Mouse (Mus musculus): ENCODE results near the gene Znrf4. TPM values are rescaled to one million over a fixed set of nuclear protein-coding genes. Genes with fewer than 3 reads are reported as not detected.

The Znrf4 gene
- total RNA-seq, 2 experiments from 2014 or later = not detected

- DNase-seq = no peak
Observed at GRCm38 (mm10) chr17:56490438-56491152, 21.6 kb downstream of the Znrf4 start.

DNA sequence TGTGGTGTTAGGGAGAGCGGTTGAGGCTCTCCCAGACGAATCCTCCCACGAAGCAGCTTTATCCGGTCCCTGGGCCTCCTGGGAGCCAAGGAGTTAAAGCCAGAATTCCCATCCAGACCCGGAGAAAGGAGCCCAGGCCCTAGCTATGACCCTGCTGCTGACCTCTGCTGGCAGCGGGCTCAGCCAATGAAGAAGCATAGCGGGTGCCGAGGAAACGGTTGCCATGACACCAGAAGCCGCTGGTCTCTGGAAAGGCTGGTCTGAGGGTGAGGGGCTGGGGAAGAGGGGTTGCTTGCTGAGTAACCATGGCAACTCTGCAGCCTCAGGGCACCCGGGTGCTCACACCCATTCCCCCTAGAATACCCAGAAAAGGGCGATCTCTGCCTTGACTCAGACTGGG, 24.2 kb downstream of the Znrf4 start:
- DNase-seq = no peak

DNA sequence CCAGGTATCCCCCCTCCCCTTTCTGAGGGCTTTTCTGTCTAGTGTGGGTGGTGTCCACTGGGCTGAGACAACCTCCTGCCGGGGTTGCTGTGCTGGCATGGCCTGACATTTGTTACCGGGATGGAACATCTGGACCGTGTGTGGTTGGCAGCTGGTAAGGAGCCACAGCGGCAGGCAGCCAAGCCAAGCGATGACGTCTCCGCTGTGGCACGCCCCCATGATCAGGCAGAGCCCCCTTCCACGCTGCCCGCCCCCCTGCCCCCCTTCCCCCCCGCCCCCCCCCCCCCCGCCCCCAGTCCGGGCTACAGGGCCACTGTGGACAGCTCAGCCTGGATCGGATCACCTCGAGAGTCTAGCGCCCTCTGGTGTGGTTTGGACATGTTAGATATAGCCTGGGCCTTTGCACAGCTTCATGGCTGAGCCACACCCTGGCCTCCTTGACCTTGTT, 24.8 kb downstream of the Znrf4 start:
- no peak for DNase-seq

DNA sequence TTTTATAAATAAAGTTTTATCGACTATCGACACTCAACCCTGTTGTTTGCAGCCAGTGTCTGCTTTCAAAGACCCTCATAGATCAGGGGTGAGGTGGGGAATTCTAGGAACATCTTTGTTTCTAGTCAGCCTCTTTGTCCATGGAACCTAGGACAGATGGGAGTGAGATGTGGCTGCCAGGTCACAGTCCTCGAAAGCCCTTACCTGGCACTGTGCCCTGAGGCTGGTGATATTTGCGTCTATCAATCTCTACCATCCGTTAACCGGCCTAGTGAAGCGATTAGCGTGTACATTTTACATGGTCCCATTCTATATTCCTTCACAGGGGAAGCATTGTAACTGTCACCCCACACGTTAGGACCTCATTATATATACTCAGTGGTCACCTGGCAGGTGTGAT, 26.3 kb downstream of the Znrf4 start:
- DNase-seq = no peak

DNA sequence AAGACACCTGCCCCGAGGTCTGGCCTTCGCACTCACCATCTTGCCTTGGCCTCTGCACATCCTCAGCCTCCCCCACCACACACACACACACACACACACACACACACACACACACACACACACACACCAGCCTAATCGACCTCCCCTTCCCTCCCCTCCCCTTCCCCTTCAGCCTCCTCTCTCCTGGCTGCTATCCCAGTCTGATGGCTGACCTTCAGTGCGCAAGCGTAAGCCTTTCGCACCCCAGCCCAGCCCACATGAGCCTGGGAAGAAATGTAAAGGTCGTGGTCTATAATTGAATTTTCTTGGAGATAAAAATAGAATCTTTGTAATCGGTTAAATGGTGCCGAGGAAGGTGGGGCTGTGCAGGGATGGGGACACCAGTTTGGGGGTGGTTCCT, 27.1 kb downstream of the Znrf4 start:
- no peak for DNase-seq

DNA sequence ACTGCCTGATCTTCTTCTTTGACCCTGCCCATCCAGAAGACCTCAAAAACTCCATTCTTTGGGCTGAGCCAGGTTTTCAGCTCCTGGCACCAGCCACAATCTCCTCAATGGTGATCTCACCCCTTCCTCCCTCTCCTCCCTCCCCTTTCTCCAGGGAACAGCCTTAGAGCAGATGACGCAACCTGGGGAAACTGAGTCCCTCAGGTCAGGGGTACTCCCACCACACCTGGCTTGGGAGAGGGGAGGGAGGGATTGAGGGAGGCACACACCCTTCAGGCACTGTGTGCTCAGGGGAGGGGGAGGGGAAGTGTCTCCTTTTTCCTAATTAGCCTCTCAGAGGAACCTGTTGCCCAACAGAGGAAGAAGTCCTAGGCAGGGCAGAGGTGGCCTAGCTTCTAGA, 29.6 kb downstream of the Znrf4 start:
- DNase-seq = no peak

DNA sequence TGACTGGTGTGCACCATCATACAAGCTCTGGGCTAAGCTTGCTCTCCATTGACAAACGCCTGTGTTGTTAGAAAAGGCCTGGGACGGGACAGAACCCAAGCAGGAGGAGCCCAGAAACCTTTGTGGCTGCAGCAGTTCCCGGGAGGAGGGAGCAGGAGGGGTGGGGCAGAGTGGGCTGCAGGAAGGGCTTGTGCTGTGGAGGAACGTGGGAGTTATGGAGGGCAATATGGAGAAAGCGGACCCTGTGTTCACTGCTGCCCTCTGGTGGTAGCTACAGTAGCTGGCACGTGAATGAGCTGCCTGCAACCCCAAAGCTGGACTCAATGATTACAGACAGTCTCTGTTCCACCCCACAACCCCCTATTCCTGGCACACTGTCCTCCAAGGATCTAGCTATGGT, 32.9 kb downstream of the Znrf4 start:
- DNase-seq = peak; percentile 60 to 63

GRCm38 (mm10) chr17:56478191-56478611, 34.0 kb downstream of the Znrf4 start:
- DNase-seq = no peak

DNA sequence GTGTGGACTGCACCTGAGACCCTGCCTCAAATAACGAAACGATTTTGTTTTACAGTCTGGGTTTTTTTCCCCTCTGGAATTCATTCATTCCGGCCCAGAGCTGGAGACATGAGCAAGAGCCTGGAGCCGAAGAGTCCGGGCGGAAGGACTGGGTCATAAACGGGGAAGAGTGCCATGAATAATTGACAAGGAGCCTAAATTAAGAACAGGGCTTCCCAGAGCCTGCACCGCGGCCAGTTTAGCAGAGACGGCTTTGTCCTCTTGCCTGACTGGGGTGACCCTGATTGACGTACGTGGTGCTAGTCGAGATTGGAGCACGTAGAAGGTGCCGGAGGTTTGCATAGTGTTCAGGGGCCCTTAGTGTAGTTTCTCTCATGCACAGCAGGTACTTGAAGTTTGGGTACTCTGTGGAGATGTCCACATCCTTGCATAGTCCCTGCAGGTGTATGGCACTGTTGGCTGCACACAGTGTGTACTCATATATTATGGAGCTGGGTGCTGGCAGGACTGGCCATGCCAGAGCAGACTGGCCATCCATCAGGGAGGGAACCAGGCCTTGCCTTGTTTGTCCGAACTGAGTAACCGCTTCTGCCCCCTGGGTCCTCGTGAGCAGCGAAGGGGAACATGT, 34.9 kb downstream of the Znrf4 start:
- DNase-seq = no peak

DNA sequence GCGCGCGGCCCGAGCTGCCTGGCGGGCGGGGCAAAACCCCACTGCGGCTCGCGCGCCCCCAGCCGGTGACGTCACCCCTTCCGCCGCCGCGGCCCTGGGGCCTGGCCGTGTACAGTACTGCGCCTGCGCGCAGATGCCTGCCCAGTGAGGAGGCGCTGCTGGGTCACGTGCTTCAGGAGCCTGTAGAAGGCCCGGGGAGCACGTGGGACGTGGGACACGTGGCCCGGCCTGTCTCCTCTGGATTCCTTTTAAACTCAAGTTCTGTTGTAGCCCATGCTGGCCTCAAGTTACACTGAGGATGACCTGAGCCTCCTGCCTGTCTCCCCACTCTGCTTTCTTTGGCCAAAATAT, 35.9 kb downstream of the Znrf4 start, which contains the start of gene Ptprs:
Gene Ptprs, minus strand, starts transcription at position 82 of the 351 bp plus-strand sequence.
- DNase-seq = peak; percentile 99

DNA sequence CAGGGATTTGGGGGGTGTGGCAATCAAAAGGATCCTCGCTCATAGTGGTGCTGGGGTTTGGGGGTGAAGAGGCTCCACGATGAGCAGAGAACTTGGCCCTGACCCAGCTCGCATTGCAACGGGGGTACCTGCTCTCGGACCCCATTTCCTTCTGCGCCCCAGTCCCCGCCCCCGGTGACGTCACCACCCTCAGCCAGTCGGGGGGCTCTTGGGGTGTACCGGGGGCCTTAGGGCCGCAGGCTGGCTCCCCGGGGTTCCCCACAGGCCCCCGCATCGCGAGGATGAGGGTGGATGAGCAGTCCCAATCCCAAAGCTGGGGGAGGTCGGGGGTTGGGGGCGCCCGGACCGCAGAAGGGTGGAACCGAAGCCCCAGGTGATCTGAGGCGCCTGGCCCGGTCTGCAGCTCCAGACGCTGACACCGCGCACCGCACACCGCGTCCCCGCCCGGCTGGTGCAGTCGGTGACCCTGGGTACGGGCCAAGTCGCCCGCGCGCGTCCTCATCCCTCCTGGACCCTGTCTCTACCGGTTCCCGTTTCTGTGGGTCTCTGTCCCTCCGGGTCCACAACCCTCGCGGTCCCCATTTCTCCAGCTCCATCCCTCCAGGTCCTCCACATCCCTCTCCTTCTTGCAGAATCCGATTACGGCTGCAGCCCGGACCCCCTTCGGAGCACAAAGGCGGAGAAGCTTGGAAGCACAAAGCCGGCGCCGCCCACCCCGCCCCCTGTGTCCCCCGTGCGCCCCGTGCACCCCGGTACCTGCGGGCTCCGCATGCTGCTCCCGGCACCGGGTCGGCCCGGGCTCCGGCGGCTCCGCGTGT, 36.4 kb downstream of the Znrf4 start:
- peak; percentile 66 to 67 for DNase-seq

GRCm38 (mm10) chr17:56474831-56475581, 37.2 kb downstream of the Znrf4 start:
- DNase-seq = peak; percentile 76 to 79

- DNase-seq = no peak
Observed at GRCm38 (mm10) chr17:56474311-56474830, 37.9 kb downstream of the Znrf4 start.

GRCm38 (mm10) chr17:56473611-56473905, 38.7 kb downstream of the Znrf4 start:
- no peak for DNase-seq

DNA sequence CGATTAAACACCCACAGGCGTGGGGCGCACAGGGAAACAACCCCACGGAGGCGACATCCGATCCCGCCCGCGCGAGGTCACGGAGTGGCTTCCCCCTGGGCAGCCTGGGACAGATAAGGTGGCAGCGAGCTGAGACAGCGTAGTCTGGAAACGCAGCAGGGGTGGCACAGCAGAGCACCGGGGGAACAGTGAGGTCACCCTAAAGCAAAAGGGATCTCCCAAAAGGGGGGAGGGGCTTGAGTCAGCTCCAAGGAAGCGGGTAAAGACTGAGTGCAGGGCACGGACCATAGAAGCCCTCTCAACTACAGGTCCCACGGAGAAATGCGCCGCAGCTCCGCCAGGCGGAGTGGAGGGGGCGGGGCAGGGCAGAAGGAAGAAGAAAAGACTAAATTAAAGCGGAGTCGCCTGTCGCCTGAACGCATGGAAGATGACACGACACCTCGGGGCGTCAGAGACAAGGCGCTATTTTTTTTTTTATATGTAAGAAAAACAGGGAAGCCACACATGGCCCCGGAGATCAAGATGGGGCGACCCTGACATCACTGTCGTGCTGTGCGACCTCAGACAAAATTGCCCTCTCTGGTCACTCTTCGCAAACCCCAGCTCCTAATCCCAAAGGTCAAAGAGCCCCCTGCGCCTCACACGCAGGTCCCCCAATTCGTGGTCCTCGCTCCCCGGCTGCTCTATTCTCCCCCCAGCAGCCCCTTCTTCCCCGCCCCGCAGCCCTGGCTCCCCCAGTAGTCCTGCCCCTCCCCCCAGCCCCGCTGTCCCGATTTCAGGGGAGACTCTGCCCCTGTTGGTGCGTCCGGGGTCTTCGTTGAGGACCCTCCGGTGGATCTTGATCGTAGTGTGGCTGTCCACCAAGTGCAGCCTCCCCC, 39.3 kb downstream of the Znrf4 start:
- DNase-seq = no peak

- no peak for DNase-seq
Observed at GRCm38 (mm10) chr17:56472121-56472520, 40.1 kb downstream of the Znrf4 start.

GRCm38 (mm10) chr17:56471136-56471535, 41.1 kb downstream of the Znrf4 start:
- DNase-seq = no peak

GRCm38 (mm10) chr17:56470571-56470970, 41.7 kb downstream of the Znrf4 start:
- DNase-seq = no peak

GRCm38 (mm10) chr17:56470001-56470436, 42.2 kb downstream of the Znrf4 start:
- DNase-seq = no peak

- no peak for DNase-seq
Observed at GRCm38 (mm10) chr17:56469275-56469674, 43.0 kb downstream of the Znrf4 start.

DNA sequence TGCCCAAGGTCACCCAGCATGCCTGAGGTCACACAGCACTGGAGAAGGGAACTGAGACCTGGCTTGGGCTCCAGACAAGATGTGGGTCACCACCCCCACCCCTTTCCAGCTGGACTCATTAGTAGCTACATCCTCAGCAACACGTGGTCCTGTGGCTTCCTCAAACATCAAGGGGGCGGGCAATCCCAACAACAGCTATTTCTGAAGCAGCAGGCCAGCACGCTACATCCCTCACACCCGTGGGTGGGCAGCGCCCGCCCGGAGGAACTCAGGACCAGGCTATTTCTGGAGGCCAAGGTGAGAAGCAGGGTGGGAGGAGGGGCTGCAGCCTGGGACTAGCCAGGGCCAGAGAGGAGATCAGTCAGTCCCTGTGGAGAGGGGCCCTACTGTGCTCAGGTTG, 43.4 kb downstream of the Znrf4 start:
- no peak for DNase-seq

Data from layer of hippocampus, postnatal 36 days (tissue).